Mouse (Mus musculus): ENCODE results near the gene Btnl10.

- no peak for TF ChIP-seq CTCF (IDR thresholded peaks at IDR 0.05; ENCODE audit: borderline replicate concordance, control insufficient read depth, extremely low read depth, insufficient read depth, low read length, poor library complexity)
- TF ChIP-seq POLR2A (IDR thresholded peaks at IDR 0.05; ENCODE audit: control insufficient read depth, extremely low read depth, insufficient read depth, low read length, poor library complexity): no peak
Measured at GRCm38 (mm10) chr11:58974414-58974813, 56.7 kb downstream of the Btnl10 start.
